Mouse (Mus musculus) CH12F3 (cell line): ENCODE data around the gene Adam6a.
"Not testable (repeated sequence)": the region's sequence is repeated elsewhere in the genome, so short reads cannot be mapped to it uniquely, and the experiment has no call there.

Source experiments
- in situ Hi-C: fragments of 300-500 bp; cut with MboI; formaldehyde crosslinking; loops from 2 replicates; pipeline ENCODE4 v1.14.3; 2020; ENCODE audit warnings: low sequenced_read_pairs

Gene Adam6a

DNA sequence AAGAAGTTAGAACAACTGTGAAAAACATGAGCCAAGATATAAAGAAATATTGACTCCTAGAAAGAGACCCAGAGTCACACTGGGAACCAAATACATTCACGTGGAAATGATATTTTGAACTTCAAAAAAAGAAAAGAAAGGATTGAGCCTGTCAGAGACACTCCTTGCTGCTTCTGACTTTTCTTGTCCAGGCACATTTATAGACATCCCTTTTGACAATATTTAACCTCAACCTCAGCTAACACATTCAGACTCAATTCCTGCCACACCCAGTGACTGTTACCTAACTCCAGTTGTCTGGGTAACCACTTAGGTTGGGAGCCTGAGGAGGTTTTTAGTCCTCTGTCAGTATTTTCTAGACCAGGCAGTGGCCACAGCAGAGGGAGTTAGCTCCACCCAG lies at the start of gene Adam6a:
Gene Adam6a (plus strand): TSS at position 301 of the 400 bp plus-strand sequence.
- in situ Hi-C loops: not testable (repeated sequence)

DNA sequence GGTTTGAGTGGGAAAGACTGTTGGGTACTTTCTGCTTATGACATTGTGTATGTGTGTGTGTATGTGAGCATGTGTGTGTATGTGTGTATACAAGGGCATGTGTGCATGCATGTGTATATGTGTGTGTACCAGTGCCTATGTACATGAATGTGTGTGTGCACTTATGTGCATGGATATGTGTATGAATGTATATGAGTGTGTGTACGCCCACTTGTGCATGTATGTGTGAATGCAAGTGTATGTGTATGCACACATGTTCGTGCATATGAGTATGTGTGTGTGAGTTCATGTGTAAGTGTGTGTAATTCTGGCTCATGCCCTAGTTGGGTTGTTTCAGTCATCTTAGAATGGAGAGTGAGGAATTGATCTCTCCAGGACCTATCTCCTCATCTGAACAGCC lies 17.8 kb upstream of the Adam6a start:
- in situ Hi-C loops: no loop called here

DNA sequence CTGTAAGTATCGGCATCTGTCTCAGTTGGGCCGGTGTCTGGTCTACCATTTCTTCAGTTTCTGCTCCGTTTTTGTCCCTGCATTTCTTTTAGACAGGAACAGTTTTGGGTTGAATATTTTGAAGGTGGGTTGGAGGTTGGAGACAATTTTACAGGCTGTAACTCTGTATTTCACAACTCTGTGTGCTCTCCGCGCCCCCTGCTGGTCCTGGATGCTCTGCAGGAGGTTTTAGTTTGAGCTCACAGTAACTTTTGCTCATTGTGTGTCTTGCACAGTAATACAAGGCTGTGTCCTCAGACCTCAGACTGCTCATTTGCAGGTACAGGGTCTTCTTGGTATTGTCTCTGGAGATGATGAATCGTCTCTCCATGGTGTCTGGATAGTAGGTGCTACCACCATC lies 34.5 kb downstream of the Adam6a start:
- in situ Hi-C loops: no loop called here

DNA sequence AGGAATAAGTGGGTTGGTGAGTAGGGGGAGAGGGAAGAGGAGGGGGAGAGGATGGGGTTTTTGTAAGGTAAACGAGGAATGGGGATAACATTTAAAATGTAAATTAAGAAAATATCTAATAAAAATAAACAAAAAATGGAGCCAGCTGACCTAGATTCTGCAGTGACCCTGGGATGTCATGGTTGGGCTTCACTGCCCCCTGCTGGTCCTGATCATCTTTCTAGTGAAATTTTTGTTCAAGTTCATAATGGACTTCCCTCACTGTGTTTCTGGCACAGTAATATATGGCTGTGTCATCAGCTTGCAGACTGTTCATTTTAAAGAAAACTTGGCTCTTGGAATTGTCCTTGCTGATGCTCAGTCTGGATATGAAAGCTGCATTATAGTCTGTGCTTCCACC lies 44.3 kb downstream of the Adam6a start:
- in situ Hi-C loops: no loop called here
